Mouse (Mus musculus) stomach, embryonic 15.5 days (tissue): ENCODE measurements at regions not wholly inside any gene's neighbourhood (a gene's known extent, or its start where the extent isn't known, plus 50 kb on each side); places are given as distances from the start of the nearest gene placed in this dataset.

Experiments
- ATAC-seq: fragments of 200-750 bp; cut with Nextera tagmentation; 2 replicates; pipeline ENCODE4 v1.8.0; 2017; ENCODE audit warnings: low read depth, moderate number of reproducible peaks, moderate TSS enrichment; ENCODE audit not compliant: insufficient read depth, low FRiP score
- H3K27ac ChIP-seq: fragments of 300-500 bp; sonication (generic); 2 replicates; pipeline ENCODE4 v1.5.1; 2015; ENCODE audit warnings: mild to moderate bottlenecking, inconsistent platforms
- H3K27me3 ChIP-seq: fragments of 300-500 bp; sonication (generic); replicated peaks from 2 replicates; pipeline ENCODE4 v1.6.1; 2015; ENCODE audit warnings: inconsistent platforms
- H3K36me3 ChIP-seq: fragments of 300-500 bp; sonication (generic); 2 replicates; pipeline ENCODE4 v1.6.1; 2015; ENCODE audit warnings: inconsistent platforms
- H3K4me1 ChIP-seq: fragments of 300-500 bp; sonication (generic); 2 replicates; pipeline ENCODE4 v1.6.1; 2015; ENCODE audit warnings: inconsistent platforms
- H3K4me2 ChIP-seq: fragments of 300-500 bp; sonication (generic); 2 replicates; pipeline ENCODE4 v1.6.1; 2015; ENCODE audit warnings: mild to moderate bottlenecking, inconsistent platforms
- H3K4me3 ChIP-seq: fragments of 300-500 bp; sonication (generic); replicated peaks from 2 replicates; pipeline ENCODE4 v1.5.1; 2015; ENCODE audit warnings: inconsistent platforms
- H3K9ac ChIP-seq: fragments of 300-500 bp; sonication (generic); 2 replicates; pipeline ENCODE4 v1.6.1; 2015; ENCODE audit warnings: inconsistent platforms
- H3K9me3 ChIP-seq: fragments of 300-500 bp; sonication (generic); 2 replicates; pipeline ENCODE4 v1.6.1; 2016; ENCODE audit warnings: inconsistent platforms
- WGBS: fragments of 180-500 bp; shearing (Covaris S2); methylation state at CpG from one replicate; pipeline ENCODE4 v1.1.7; 2015; 5-methylcytosine and 5-hydroxymethylcytosine counted together

GRCm38 (mm10) chr5:33511529-33512252 lies 77.9 kb upstream of the Nkx1-1 start:
- WGBS: 62% methylated on average over 25 of the region's 25 CpGs
- no peak overlapping the region for H3K27ac ChIP-seq
- no peak overlapping the region for H3K9ac ChIP-seq
- H3K9me3 ChIP-seq: no peaks in the 10 kb centered on the region
- H3K27me3 ChIP-seq: no peaks in the 10 kb centered on the region
- no peak overlapping the region for H3K4me2 ChIP-seq
- ATAC-seq: no peak
- no peaks in the 10 kb centered on the region for H3K4me1 ChIP-seq
- H3K36me3 ChIP-seq: no peaks in the 10 kb centered on the region
- no peak overlapping the region for H3K4me3 ChIP-seq

- H3K4me2 ChIP-seq: no peak overlapping the region
- no peak overlapping the region for H3K27ac ChIP-seq
- no peaks in the 10 kb centered on the region for H3K9me3 ChIP-seq
- WGBS: 26% methylated on average over 13 of the region's 13 CpGs
- peaks cover 9% of the 10 kb centered on the region; the same call in 1 of the 2 replicates for H3K4me1 ChIP-seq
- H3K4me3 ChIP-seq: no peak overlapping the region
- no peak for ATAC-seq
- no peak overlapping the region for H3K9ac ChIP-seq
- no peaks in the 10 kb centered on the region for H3K27me3 ChIP-seq
- no peaks in the 10 kb centered on the region for H3K36me3 ChIP-seq
Measured at GRCm38 (mm10) chr5:33505786-33506185, 72.0 kb upstream of the Nkx1-1 start.

- Histone ChIP-seq H3K4me2 (no peak overlapping the region), H3K4me1 (peaks cover 9% of the 10 kb centered on the region; the same call in 1 of the 2 replicates)
Measured at GRCm38 (mm10) chr5:33501735-33502495, 68.1 kb upstream of the Nkx1-1 start.

GRCm38 (mm10) chr5:33501211-33501610 lies 67.4 kb upstream of the Nkx1-1 start:
- no peak for ATAC-seq
- Histone ChIP-seq H3K4me2 (no peak overlapping the region), H3K36me3 (no peaks in the 10 kb centered on the region), H3K27me3 (no peaks in the 10 kb centered on the region), H3K4me3 (no peak overlapping the region), H3K9ac (no peak overlapping the region), H3K4me1 (peaks cover 9% of the 10 kb centered on the region; the same call in 1 of the 2 replicates), H3K27ac (no peak overlapping the region), H3K9me3 (no peaks in the 10 kb centered on the region)
- 44% methylated on average over 7 of the region's 7 CpGs for WGBS

More at GRCm38 (mm10) chr5:33501735-33502495, 68.1 kb upstream of the Nkx1-1 start:
- Histone ChIP-seq H3K36me3 (no peaks in the 10 kb centered on the region), H3K27me3 (no peaks in the 10 kb centered on the region), H3K9ac (no peak overlapping the region), H3K27ac (no peak overlapping the region), H3K4me3 (no peak overlapping the region), H3K9me3 (no peaks in the 10 kb centered on the region)
- no peak for ATAC-seq
- 60% methylated on average over 23 of the region's 23 CpGs for WGBS

- Histone ChIP-seq H3K4me3 (no peak overlapping the region), H3K9ac (no peak overlapping the region), H3K4me1 (no peaks in the 10 kb centered on the region), H3K4me2 (no peak overlapping the region), H3K36me3 (no peaks in the 10 kb centered on the region), H3K27ac (no peak overlapping the region), H3K9me3 (no peaks in the 10 kb centered on the region), H3K27me3 (0 out of 2 replicates have a peak, but pooled peaks cover 3% of the 10 kb centered on the region)
- WGBS: 37% methylated on average over 6 of the region's 6 CpGs
- peak; percentile 31; the same call in 1 of the 2 replicates for ATAC-seq
Measured at GRCm38 (mm10) chr5:33495900-33496529, 62.2 kb upstream of the Nkx1-1 start.

- 54% methylated on average over 6 of the region's 6 CpGs for WGBS
Measured at GRCm38 (mm10) chr5:33495276-33495675, 61.5 kb upstream of the Nkx1-1 start.

GRCm38 (mm10) chr5:33492604-33493315 lies 59.0 kb upstream of the Nkx1-1 start:
- H3K4me1 ChIP-seq: no peaks in the 10 kb centered on the region
- H3K9me3 ChIP-seq: no peaks in the 10 kb centered on the region
- 0 out of 2 replicates have a peak, but pooled peaks cover 3% of the 10 kb centered on the region for H3K27me3 ChIP-seq
- no peaks in the 10 kb centered on the region for H3K36me3 ChIP-seq
- 86% methylated on average over 11 of the region's 11 CpGs for WGBS
- H3K4me2 ChIP-seq: no peak overlapping the region
- H3K9ac ChIP-seq: no peak overlapping the region
- H3K4me3 ChIP-seq: no peak overlapping the region
- H3K27ac ChIP-seq: no peak overlapping the region
- no peak for ATAC-seq

More at GRCm38 (mm10) chr5:33495276-33495675, 61.5 kb upstream of the Nkx1-1 start:
- no peak overlapping the region for H3K4me2 ChIP-seq
- no peak overlapping the region for H3K4me3 ChIP-seq
- H3K4me1 ChIP-seq: no peaks in the 10 kb centered on the region
- H3K36me3 ChIP-seq: no peaks in the 10 kb centered on the region
- no peak overlapping the region for H3K9ac ChIP-seq
- ATAC-seq: no peak
- H3K27me3 ChIP-seq: 0 out of 2 replicates have a peak, but pooled peaks cover 3% of the 10 kb centered on the region
- no peak overlapping the region for H3K27ac ChIP-seq
- no peaks in the 10 kb centered on the region for H3K9me3 ChIP-seq

GRCm38 (mm10) chr5:33489286-33489685 lies 55.5 kb upstream of the Nkx1-1 start:
- Histone ChIP-seq H3K4me1 (no peaks in the 10 kb centered on the region), H3K27ac (no peak overlapping the region), H3K9ac (no peak overlapping the region), H3K4me2 (no peak overlapping the region), H3K4me3 (no peak overlapping the region), H3K36me3 (no peaks in the 10 kb centered on the region), H3K9me3 (no peaks in the 10 kb centered on the region), H3K27me3 (no peaks in the 10 kb centered on the region)
- ATAC-seq: no peak
- 75% methylated on average over 6 of the region's 6 CpGs for WGBS

GRCm38 (mm10) chr5:33488152-33488561 lies 54.4 kb upstream of the Nkx1-1 start:
- H3K4me3 ChIP-seq: no peak overlapping the region
- no peaks in the 10 kb centered on the region for H3K36me3 ChIP-seq
- H3K9ac ChIP-seq: no peak overlapping the region
- no peaks in the 10 kb centered on the region for H3K4me1 ChIP-seq
- 14% methylated on average over 9 of the region's 9 CpGs for WGBS
- H3K4me2 ChIP-seq: no peak overlapping the region
- H3K27ac ChIP-seq: no peak overlapping the region
- no peaks in the 10 kb centered on the region for H3K9me3 ChIP-seq
- no peak for ATAC-seq
- no peaks in the 10 kb centered on the region for H3K27me3 ChIP-seq

GRCm38 (mm10) chr5:33485765-33486164 lies 52.0 kb upstream of the Nkx1-1 start:
- no peak for ATAC-seq
- H3K4me2 ChIP-seq: no peak overlapping the region
- no peaks in the 10 kb centered on the region for H3K27me3 ChIP-seq
- no peak overlapping the region for H3K4me3 ChIP-seq
- WGBS: 54% methylated on average over 15 of the region's 15 CpGs
- H3K9me3 ChIP-seq: no peaks in the 10 kb centered on the region
- no peaks in the 10 kb centered on the region for H3K4me1 ChIP-seq
- no peak overlapping the region for H3K9ac ChIP-seq
- H3K27ac ChIP-seq: no peak overlapping the region
- H3K36me3 ChIP-seq: no peaks in the 10 kb centered on the region
